Mouse (Mus musculus): ENCODE measurements at regions not wholly inside any gene's neighbourhood (a gene's known extent, or its start where the extent isn't known, plus 50 kb on each side); places are given as distances from the start of the nearest gene placed in this dataset.
A peak's percentile ranks its signal among the peaks of the same experiment; 100 is the strongest.

DNA sequence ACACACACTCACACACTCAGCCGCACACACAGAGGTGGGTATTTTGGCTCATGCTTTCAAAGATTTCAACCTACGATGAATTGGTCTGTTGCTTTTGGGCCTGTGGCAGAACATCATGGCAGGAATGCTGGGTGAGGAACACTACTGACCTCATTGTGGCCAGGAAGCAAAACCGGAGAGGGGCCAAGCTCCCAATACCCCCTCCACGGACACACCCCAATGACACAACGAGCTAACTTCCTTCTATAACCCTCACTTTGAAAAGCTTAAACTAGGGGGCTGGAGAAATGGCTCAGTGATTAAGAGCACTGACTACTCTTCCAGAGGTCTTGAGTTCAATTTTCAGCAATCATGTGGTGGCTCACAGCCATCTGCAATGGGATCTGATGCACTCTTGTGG is 63.8 kb upstream of the Kcng1 start:
- intact Hi-C loops (cut with DNase I) = no loop called here
- DNase-seq (ENCODE audit: low spot score in 2 of 2) = no peak

GRCm38 (mm10) chr2:168343705-168344104 is 62.2 kb upstream of the Kcng1 start:
- DNase-seq (ENCODE audit: low spot score in 2 of 2) = peak in 1 of 2 experiments; percentile 44
- intact Hi-C loops (cut with DNase I) = no loop called here

- peak; percentile 38 to 46 for DNase-seq (ENCODE audit: low spot score in 2 of 2)
- intact Hi-C loops (cut with DNase I) = no loop called here
Observed at GRCm38 (mm10) chr2:168338819-168339218, 57.3 kb upstream of the Kcng1 start.

- intact Hi-C loops (cut with DNase I) = no loop called here
- DNase-seq (ENCODE audit: low spot score in 2 of 2) = peak; percentile 67 to 68
Observed at GRCm38 (mm10) chr2:168338382-168338781, 56.8 kb upstream of the Kcng1 start.

DNA sequence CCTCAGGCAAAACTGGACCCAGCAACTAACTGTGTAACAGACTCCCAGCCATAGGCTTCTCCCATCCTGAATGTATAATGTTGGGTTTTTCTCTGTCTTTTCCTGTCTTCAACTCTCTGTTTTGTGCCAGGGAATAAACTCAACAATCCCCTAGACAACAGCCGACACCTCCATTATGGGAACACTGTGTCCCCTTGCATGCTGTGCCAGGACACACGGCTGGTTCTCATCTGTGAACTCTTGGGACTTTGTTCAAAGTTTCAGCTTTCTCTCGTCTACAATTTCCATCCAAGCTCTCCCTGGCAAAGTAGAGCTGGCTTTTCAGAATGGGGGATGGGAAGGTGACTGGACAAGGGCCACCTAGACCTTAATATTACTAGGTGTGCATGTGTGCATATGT is 56.1 kb upstream of the Kcng1 start:
- DNase-seq (ENCODE audit: low spot score in 2 of 2) = peak in 1 of 2 experiments; percentile 36
- intact Hi-C loops (cut with DNase I) = no loop called here

DNA sequence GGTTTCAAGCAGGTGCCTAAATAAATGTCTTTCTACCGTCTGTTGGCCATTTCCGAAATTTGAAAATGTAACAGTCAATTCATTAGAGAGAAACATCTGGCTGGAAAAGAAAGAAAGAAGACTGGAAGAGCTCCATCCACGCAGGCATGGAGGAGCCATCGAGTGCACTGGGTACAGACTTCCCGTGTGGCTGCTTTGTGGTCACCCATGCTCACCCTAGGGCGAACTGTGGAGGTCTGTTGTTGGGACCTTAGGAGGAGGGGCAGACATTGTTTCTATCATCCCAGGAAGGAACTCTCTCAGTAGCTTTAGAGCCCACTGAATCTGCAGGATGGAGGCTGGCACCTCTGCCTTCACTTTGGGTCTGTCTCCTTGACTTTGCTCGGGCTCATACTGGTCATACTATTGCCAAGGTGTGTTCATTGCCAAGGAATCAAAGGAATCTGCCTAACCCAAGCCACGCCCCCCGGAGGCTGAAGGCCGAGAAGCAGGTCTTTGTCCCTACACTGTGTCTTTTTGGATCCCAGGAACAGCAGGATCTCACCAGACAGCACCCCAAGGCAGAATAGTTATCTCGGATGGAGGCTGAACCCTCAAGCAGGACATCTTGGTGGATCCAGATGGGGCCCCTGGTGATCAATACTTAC is 54.3 kb upstream of the Kcng1 start:
- no peak for DNase-seq (ENCODE audit: low spot score in 2 of 2)
- intact Hi-C loops (cut with DNase I) = no loop called here

- intact Hi-C loops (cut with DNase I) = no loop called here
- no peak for DNase-seq (ENCODE audit: low spot score in 2 of 2)
Observed at GRCm38 (mm10) chr2:168334241-168334588, 52.7 kb upstream of the Kcng1 start.

- intact Hi-C loops (cut with DNase I) = no loop called here
Observed at GRCm38 (mm10) chr2:168333552-168334240, 52.2 kb upstream of the Kcng1 start.

DNA sequence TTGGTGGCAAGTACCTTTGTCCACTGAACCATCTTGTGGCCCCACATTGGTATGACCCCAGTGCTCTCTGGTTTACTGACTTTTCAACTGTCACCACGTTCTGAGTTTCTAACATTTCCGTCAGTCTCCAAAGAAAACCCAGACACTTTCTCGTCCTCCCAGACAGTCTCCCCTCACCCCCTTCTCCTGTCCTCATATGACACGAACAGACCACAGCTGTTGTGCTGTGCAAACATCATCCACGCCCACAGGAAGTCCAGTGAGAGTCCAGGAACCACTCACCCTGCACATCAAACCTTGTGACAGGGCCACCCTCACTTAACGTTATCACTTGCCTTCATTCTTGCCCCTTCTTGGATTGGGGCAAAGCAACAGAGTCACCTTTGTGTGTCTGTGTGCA is 51.4 kb upstream of the Kcng1 start:
- intact Hi-C loops (cut with DNase I) = no loop called here
- DNase-seq (ENCODE audit: low spot score in 2 of 2) = no peak

More at GRCm38 (mm10) chr2:168333552-168334240, 52.2 kb upstream of the Kcng1 start:
- DNase-seq (ENCODE audit: low spot score in 2 of 2) = no peak

Measured in left cerebral cortex, postnatal 14 days (tissue).